Mouse (Mus musculus): ENCODE results near the gene Ercc6l.
"Not testable (repeated sequence)": the region's sequence is repeated elsewhere in the genome, so short reads cannot be mapped to it uniquely, and the experiment has no call there.

Gene Ercc6l

GRCm38 (mm10) chrX:102109349-102109748 lies 47.5 kb downstream of the Ercc6l start:
- DNase-seq: not testable (repeated sequence)

GRCm38 (mm10) chrX:102103830-102104229 lies 53.1 kb downstream of the Ercc6l start:
- not testable (repeated sequence) for DNase-seq

- no peak for DNase-seq
Observed at GRCm38 (mm10) chrX:102101886-102102285, 55.0 kb downstream of the Ercc6l start.

GRCm38 (mm10) chrX:102094381-102094904 lies 62.4 kb downstream of the Ercc6l start:
- DNase-seq: no peak
